In the genomic region with DNA sequence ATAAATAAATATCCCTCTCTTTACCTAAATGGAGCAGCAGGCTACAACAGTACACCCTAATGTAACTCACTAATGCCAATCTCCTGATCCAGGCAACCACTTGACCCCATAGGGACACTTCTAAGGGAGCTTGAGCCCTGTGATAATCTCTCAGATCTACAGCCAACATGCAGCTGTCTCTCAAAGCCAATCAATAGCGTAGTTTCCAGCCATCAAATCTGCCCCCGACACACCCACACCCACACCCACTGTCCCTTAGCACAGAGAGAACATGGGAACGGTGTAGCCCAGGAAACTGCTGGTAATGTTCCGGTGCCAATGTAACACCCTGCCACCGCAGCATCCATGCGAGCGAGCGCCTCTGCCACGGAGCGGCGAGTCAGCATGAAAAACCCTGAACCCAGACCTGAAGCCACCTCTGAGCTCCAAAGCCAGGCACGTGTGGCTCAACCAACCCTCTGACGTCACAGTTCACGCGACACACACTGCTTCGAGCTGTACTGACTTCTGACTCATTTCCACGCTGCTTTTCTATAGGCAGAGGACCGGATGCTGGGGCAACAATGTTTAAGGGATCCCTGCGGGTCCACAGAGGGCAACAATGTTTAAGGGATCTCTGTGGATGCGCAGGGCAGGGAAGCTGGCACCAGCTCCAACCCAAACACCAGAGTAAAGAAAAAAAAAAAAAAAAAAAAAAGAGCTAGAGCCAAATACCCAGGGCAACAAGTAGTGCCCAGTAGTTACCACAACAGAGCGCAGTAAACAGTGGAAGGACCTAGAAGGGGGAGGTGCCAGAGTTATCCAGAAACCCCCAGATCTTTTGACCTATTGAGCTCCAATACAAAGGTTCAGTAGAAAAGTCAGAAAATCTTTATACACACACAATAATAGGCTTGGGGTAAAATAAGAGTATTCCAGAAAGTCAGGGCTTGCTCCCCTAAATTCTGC, we compare ENCODE assay signal across 17 mouse cellular contexts. TPM values are rescaled to one million over a fixed set of nuclear protein-coding genes. Genes with fewer than 3 reads are reported as not detected.
DNase-seq lines count a peak whose midpoint lies in the region; ATAC-seq and TF ChIP-seq lines count a peak whose summit lies in the region.
"Had no signal": no experiment of that assay in that cellular context is flagged by ENCODE, and none has a peak within 500 bp of the region (broad histone marks: within the 10 kb centered on the region; RNA-seq: fewer than 3 reads in every experiment).

No protein-coding gene starts in this region.

- H3K27ac ChIP-seq in heart, adult 2 months = peak overlapping the region; percentile 33; the same call in 1 of the 2 replicates
- H3K27ac ChIP-seq in heart, embryonic 12.5 days (ENCODE audit: poor library complexity, severe bottlenecking) = no peak overlapping the region
- H3K27ac ChIP-seq in liver, embryonic 16.5 days (ENCODE audit: low read length) = no peak overlapping the region
- H3K27ac ChIP-seq in liver, embryonic 12.5 days = no peak overlapping the region
- H3K27ac ChIP-seq: liver, embryonic 13.5 days; macrophage; midbrain, embryonic 13.5 days; stomach, embryonic 15.5 days had no signal

- H3K4me1 ChIP-seq in heart, adult 2 months (ENCODE audit: control insufficient read depth, insufficient read depth, low read length) = peaks cover 5% of the 10 kb centered on the region
- H3K4me1 ChIP-seq in heart, embryonic 12.5 days (replicated peaks) = peaks cover 22% of the 10 kb centered on the region
- H3K4me1 ChIP-seq in liver, embryonic 16.5 days (ENCODE audit: control insufficient read depth, low read depth, low read length) = peaks cover 17% of the 10 kb centered on the region
- H3K4me1 ChIP-seq in liver, embryonic 12.5 days = peaks cover 33% of the 10 kb centered on the region

- no peak overlapping the region for H3K4me3 ChIP-seq in heart, adult 2 months
- H3K4me3 ChIP-seq in heart, embryonic 12.5 days = no peak overlapping the region
- H3K4me3 ChIP-seq in liver, embryonic 16.5 days (ENCODE audit: low read depth, low read length) = no peak overlapping the region
- no peak overlapping the region for H3K4me3 ChIP-seq in liver, embryonic 12.5 days
- H3K4me3 ChIP-seq: liver, embryonic 13.5 days; midbrain, embryonic 13.5 days; stomach, embryonic 15.5 days had no signal

- no peak for TF ChIP-seq CTCF in heart, adult 2 months (IDR thresholded peaks at IDR 0.05)

- intact Hi-C loops in heart, adult 2 months (cut with DNase I) = no loop called here
- intact Hi-C loops in left cerebral cortex, postnatal 4 days (cut with DNase I) = no loop called here

- no peak for ATAC-seq in heart, embryonic 12.5 days (ENCODE audit: insufficient number of reproducible peaks, low FRiP score)
- ATAC-seq in liver, embryonic 16.5 days (ENCODE audit: low read depth) = 0 out of 2 replicates have a peak, but pooled peaks have one; percentile 24
- ATAC-seq in liver, embryonic 12.5 days = no peak; the same call in 1 of the 2 replicates
- peak; percentile 60 for ATAC-seq in CD4-positive, CD25-positive, alpha-beta regulatory T cell, adult 4 months
- peak; percentile 66 for ATAC-seq in inflammation-experienced regulatory T-cells, adult 6 months
- ATAC-seq: forebrain, embryonic 16.5 days; midbrain, embryonic 13.5 days had no signal

- H3K9ac ChIP-seq in heart, adult 2 months (ENCODE audit: low read depth, low read length) = no peak overlapping the region
- H3K9ac ChIP-seq in heart, embryonic 12.5 days = no peak overlapping the region
- H3K9ac ChIP-seq in liver, embryonic 16.5 days (ENCODE audit: low read depth, low read length) = no peak overlapping the region
- no peak overlapping the region for H3K9ac ChIP-seq in liver, embryonic 12.5 days
- H3K9ac ChIP-seq: liver, embryonic 13.5 days; midbrain, embryonic 13.5 days; stomach, embryonic 15.5 days had no signal

- no peaks in the 10 kb centered on the region for H3K27me3 ChIP-seq in heart, adult 2 months (ENCODE audit: control insufficient read depth, insufficient read depth, low read length)
- no peaks in the 10 kb centered on the region for H3K27me3 ChIP-seq in heart, embryonic 12.5 days (replicated peaks)
- H3K27me3 ChIP-seq in liver, embryonic 16.5 days (ENCODE audit: control insufficient read depth, insufficient read depth, low read depth, low read length) = no peaks in the 10 kb centered on the region
- no peaks in the 10 kb centered on the region for H3K27me3 ChIP-seq in liver, embryonic 12.5 days (replicated peaks)
- H3K27me3 ChIP-seq: liver, embryonic 13.5 days; midbrain, embryonic 13.5 days; stomach, embryonic 15.5 days had no signal

- TF ChIP-seq EP300 in heart, adult 2 months (IDR thresholded peaks at IDR 0.05; ENCODE audit: insufficient read depth, low read depth, low read length) = no peak

- no peaks in the 10 kb centered on the region for H3K9me3 ChIP-seq in heart, embryonic 12.5 days (replicated peaks)
- no peaks in the 10 kb centered on the region for H3K9me3 ChIP-seq in liver, embryonic 16.5 days (replicated peaks; ENCODE audit: control insufficient read depth, low read length)
- H3K9me3 ChIP-seq in liver, embryonic 12.5 days (replicated peaks) = no peaks in the 10 kb centered on the region
- H3K9me3 ChIP-seq: liver, embryonic 13.5 days; midbrain, embryonic 13.5 days; stomach, embryonic 15.5 days had no signal

- no peak overlapping the region for H3K4me2 ChIP-seq in heart, embryonic 12.5 days
- H3K4me2 ChIP-seq in liver, embryonic 16.5 days (ENCODE audit: low read depth, low read length) = no peak overlapping the region
- H3K4me2 ChIP-seq in liver, embryonic 12.5 days = no peak overlapping the region
- H3K4me2 ChIP-seq: liver, embryonic 13.5 days; midbrain, embryonic 13.5 days; stomach, embryonic 15.5 days had no signal

- DNase-seq in heart, adult 2 months = no peak
- no peak for DNase-seq in left cerebral cortex, postnatal 4 days
- DNase-seq: cerebellum, adult 18-20 months; gastrocnemius, postnatal 36 days; heart, postnatal 14 days; kidney, adult 2 months; liver, embryonic 13.5 days; thymus, postnatal 4 days had no signal

- no peak for TF ChIP-seq POLR2A in heart, adult 2 months (IDR thresholded peaks at IDR 0.05; ENCODE audit: insufficient read depth, low read depth, low read length)

- H3K36me3 ChIP-seq in heart, adult 2 months (ENCODE audit: control insufficient read depth, insufficient read depth, low read length) = peaks cover 3% of the 10 kb centered on the region; the same call in 1 of the 2 replicates
- H3K36me3 ChIP-seq in heart, embryonic 12.5 days = no peaks in the 10 kb centered on the region
- no peaks in the 10 kb centered on the region for H3K36me3 ChIP-seq in liver, embryonic 16.5 days (ENCODE audit: control insufficient read depth, insufficient read depth)
- H3K36me3 ChIP-seq in liver, embryonic 12.5 days = no peaks in the 10 kb centered on the region
- H3K36me3 ChIP-seq: liver, embryonic 13.5 days; midbrain, embryonic 13.5 days; stomach, embryonic 15.5 days had no signal

- H3K79me2 ChIP-seq in heart, adult 2 months (replicated peaks; ENCODE audit: control insufficient read depth, insufficient read depth, low read length) = peaks cover 4% of the 10 kb centered on the region

- 90% methylated on average over 21 of the region's 21 CpGs for WGBS in heart, adult 2 months
- WGBS in heart, embryonic 12.5 days = 90% methylated on average over 21 of the region's 21 CpGs
- WGBS in liver, embryonic 16.5 days (ENCODE audit: insufficient replicate concordance) = 77% methylated on average over 21 of the region's 21 CpGs
- WGBS in liver, embryonic 12.5 days (ENCODE audit: insufficient replicate concordance) = 83% methylated on average over 21 of the region's 21 CpGs

RNA-seq across cellular contexts. Expression of gene Atxn1, which starts 47.5 kb away (rescaled TPM):
- 10 to 100 TPM; 27.3 to 30.1 TPM for total RNA-seq in heart, adult 2 months (2021)
- 7.5 and 11.7 TPM in 2 replicates for polyA plus RNA-seq in heart, adult 2 months (2012; rRNA removed)
- polyA plus RNA-seq in heart, embryonic 12.5 days (2016; fragmentation: Nextera tagmentation; extraction: Ambion mirVana) = 7.1 and 7.7 TPM in 2 replicates
- polyA plus RNA-seq in liver, embryonic 16.5 days (2015; fragmentation: Nextera tagmentation; extraction: Ambion mirVana) = 2.8 and 3.2 TPM in 2 replicates
- polyA plus RNA-seq in liver, embryonic 12.5 days (2016; fragmentation: Nextera tagmentation; extraction: Ambion mirVana) = 1.6 and 1.7 TPM in 2 replicates
- polyA plus RNA-seq in CD4-positive, CD25-positive, alpha-beta regulatory T cell, adult 4 months (2017; shearing (Covaris generic)) = 10 to 100 TPM; 26.0 to 31.6 TPM
- polyA plus RNA-seq in inflammation-experienced regulatory T-cells, adult 6 months (2017; shearing (Covaris generic)) = 10 to 100 TPM; 35.9 to 51.1 (median 39.1) TPM
- total RNA-seq in left cerebral cortex, postnatal 4 days (2021) = 100 to 1,000 TPM in 1 of 2 experiments, 10 to 100 TPM in 1; 91.3 to 126 TPM

Comparison
In these comparisons a context has a peak if more than half of its experiments do, and no peak if none do; other contexts are left out.
1. ATAC-seq: peak in liver, embryonic 16.5 days (single experiment), CD4-positive, CD25-positive, alpha-beta regulatory T cell, adult 4 months (single experiment) and inflammation-experienced regulatory T-cells, adult 6 months (single experiment); none in heart, embryonic 12.5 days (single experiment) and liver, embryonic 12.5 days (single experiment).